Mouse (Mus musculus): Measurements from ENCODE around the gene Olfr243.
"Not testable (repeated sequence)": the region's sequence is repeated elsewhere in the genome, so short reads cannot be mapped to it uniquely, and the experiment has no call there.

The Olfr243 gene

DNA sequence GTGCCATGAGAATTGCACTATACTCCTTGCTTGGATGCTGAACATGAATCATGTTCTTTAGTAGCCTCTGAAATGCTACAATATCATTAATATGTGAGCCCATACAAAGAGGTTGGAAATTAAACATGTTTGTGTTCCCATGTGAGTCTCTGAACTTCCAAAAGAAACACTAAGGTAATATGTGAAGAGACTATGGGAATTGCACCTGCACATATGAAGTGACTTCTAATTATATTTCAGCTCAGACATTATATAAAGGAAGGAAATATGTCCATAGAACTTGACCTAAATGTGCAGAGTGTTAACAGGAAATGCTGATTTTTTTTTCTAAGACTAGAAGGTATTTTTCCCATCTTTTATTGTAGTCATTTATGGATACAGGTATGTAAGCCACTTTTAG, at the start of gene Olfr243:
Gene Olfr243 (plus strand): TSS at position 301 of the 400 bp plus-strand sequence.
- no peak for DNase-seq (ENCODE audit: low spot score in 2 of 2)

DNA sequence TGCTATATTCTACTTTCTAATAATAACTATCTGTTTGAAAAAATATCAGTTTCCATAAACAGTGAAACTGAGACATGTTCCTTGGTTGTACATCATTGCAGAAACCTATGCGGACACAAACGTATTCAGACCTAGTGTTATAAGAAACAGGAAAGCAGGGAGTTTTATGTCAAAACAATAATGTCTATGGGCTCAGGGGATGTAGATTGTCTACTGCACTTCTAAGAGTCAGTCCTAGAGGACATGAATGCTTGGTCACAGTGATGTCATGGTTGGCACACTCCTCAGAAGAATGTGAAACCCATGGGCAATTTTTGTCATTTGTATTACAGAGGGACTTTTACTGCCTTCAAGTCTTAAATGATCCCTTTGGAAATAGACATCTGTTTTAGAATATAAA, 43.4 kb upstream of the Olfr243 start, which contains the start of gene Olfr624:
Gene Olfr624 (minus strand): TSS at position 101 of the 400 bp plus-strand sequence.
- DNase-seq (ENCODE audit: low spot score in 2 of 2) = no peak

DNA sequence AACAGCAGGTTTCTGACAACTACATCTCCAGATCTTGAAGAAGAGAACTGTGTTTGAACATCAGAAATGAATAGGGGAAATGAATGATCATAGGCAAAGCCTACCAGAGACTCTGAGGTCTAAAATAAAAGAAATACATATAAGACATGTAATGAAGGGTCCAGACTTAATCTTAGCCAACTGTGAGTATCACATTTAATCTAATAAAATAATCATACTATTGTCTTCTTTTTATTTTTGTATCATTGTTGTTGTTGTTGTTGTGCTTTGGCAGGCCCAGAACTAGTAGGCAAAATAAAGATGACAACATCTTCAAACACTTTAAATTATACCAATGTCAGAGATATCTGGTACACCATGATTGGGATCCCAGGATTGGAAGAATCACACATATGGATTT, 32.1 kb upstream of the Olfr243 start, which contains the start of gene Olfr625-ps1:
Gene Olfr625-ps1 (plus strand): TSS at position 301 of the 400 bp plus-strand sequence.
- no peak for DNase-seq (ENCODE audit: low spot score in 2 of 2)

DNA sequence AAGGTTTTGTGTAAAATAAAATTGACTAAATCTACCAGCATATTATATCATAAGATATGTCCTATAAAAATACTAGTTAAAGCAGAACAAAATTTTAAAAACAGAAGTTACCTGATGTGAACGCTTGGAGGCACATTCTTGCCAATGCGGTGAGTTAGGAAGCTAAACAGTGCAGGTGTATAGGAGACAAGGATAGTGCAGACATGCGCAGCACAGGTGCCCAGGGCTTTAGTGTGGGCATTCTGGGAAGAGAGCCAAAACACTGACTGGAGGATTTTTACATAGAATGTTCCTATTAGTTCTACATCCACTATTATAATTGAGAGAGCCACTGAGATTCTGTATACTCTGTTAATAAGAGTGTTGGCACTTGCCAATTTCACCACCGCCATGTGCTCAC, 15.0 kb upstream of the Olfr243 start:
- no peak for DNase-seq (ENCODE audit: low spot score in 2 of 2)

DNA sequence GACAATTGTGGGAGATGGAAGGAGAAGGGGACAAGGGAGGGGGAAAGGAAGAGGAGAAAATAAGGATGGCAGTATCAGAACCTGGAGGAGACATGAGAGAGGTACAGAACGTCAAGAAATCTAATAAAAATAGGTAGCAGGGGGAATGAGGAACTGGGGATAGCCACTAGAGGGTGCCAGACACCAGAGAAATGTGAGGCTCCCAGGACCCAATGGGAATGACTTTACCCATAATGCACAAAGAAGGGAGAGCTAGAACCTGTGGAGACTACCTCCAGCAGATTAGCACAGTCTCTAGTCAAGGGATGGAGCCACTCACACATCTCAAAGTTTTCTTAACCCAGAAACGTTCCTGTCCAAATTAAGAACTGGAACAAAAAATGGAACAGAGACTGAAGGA, 2.4 kb upstream of the Olfr243 start:
- no peak for DNase-seq (ENCODE audit: low spot score in 2 of 2)

DNA sequence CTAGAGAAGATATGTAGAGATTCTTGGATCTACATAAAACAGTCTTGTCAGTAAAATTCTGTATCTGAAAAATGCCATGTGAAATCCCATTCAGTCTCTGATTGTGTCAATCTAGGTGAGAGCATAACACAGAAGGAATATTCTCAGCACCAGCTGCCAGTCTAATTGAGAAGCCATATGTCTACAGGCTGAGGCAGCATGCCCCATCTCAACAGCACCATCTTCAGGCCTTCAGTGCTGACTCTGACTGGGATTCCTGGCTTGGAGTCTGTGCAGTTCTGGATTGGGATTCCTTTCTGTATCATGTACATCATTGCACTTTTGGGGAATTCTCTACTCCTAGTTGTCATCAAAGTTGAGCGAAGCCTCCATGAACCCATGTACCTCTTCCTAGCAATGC, 1.9 kb downstream of the Olfr243 start:
- DNase-seq (ENCODE audit: low spot score in 2 of 2) = not testable (repeated sequence)

DNA sequence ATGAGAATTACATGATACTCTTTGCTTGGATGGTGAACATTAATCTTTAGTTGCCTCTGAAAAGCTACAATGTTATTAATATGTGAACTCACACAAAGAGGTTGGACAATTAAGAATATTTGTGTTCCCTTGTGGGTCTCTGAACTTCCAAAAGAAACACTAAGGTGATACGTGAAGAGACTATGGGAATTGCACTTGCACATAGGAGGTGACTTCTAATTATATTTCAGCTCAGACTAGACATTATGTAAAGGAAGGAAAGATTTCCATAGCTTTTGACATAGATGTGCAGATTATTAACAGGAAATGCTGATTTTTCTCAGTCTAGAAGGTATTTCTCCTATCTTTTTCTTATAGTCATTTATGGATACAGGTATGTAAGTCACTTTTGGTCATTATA, 15.6 kb downstream of the Olfr243 start, which contains the start of gene Olfr628:
Gene Olfr628 (plus strand): TSS at position 301 of the 400 bp plus-strand sequence.
- no peak for DNase-seq (ENCODE audit: low spot score in 2 of 2)

DNA sequence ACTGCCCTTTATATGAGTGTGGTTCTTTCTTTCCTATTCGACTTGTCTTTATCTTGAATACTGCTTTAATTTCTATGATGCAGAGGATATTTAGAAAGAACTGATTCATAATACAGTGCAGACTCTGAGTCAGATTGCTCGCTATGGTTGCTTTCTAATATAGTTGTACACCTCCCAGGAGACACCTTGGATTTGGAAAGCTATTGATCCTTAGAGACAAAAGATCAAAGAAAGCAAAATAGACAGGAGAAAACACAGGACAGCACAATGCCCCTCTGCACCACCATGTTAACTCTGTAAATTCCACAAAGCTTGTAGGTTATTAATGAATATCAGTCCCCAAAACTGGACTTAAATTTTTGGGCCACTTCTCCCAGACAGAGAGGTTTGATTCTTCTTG, 30.4 kb downstream of the Olfr243 start, which contains the start of gene Olfr629:
Gene Olfr629 (minus strand): TSS at position 101 of the 400 bp plus-strand sequence.
- no peak for DNase-seq (ENCODE audit: low spot score in 2 of 2)

DNA sequence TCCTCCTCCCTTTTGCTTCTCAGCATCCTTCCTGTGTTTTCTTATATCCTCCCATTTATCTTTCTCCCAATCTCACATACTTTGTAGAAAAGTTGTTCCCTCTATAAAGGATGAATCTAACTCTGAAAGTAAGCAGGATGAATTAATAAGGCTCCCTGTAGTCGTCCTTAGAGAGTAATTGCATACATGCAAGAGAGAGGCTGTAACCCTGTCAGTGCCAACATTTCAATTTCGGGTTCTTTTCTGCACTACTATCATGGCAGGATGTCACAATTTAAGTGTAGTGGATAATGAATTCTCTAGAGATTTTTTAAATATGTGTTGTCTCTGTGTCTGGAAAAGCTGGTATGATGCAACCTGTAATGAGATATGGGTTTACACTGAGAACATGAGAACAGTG, 42.8 kb downstream of the Olfr243 start, which contains the start of gene Olfr630:
Gene Olfr630 (minus strand): TSS at position 101 of the 400 bp plus-strand sequence.
- DNase-seq (ENCODE audit: low spot score in 2 of 2) = no peak

DNA sequence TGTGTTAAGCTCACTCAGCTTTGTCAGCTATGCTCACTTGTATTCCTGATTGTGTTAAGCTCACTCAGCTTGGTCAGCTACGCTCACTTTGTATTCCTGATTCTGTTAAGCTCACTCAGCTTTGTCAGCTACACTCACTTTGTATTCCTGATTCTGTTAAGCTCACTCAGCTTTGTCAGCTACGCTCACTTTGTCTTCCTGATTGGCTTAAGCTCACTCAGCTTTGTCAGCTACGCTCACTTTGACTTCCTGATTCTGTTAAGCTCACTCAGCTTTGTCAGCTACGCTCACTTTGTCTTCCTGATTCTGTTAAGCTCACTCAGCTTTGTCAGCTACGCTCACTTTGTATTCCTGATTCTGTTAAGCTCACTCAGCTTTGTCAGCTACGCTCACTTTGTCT, 47.7 kb downstream of the Olfr243 start:
- DNase-seq (ENCODE audit: low spot score in 2 of 2) = not testable (repeated sequence)

DNA sequence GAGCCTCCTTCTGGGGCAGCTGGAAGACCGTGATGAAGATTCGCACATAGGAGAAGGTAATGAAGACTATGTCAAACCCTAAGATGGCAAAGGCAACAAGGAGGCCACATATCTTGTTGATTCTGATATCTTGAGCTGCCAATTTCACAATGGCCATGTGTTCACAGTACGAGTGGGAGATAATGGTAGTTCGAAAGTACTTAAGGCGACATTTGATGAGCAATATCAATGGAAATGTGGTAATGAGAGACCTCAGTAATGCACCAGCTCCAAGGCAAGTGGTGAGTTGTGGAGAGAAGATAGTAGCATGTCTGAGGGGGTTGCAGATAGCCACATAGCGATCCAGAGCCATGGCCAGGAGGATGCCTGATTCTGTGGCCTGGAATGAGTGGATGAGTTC, 53.2 kb downstream of the Olfr243 start:
- DNase-seq (ENCODE audit: low spot score in 2 of 2) = not testable (repeated sequence)
